Mouse (Mus musculus) left cerebral cortex, adult 2 months (tissue): ENCODE results near the gene Egfl6. TPM values are rescaled to one million over a fixed set of nuclear protein-coding genes. Genes with fewer than 3 reads are reported as not detected.
A peak's percentile ranks its signal among the peaks of the same experiment; 100 is the strongest.

Experiments
- DNase-seq, 2 experiments: peaks; one replicate each; pipeline ENCODE4 v3.0.0; 2021 to 2022; ENCODE audit warnings: low spot score in 2 of 2, mixed read lengths in 1 of 2; ENCODE audit errors: extremely low spot score in 1 of 2
- H3K27ac ChIP-seq: fragments of 200-600 bp; 2 replicates; pipeline ENCODE4 v1.8.1; 2022
- H3K4me3 ChIP-seq: fragments of 200-600 bp; 2 replicates; pipeline ENCODE4 v1.8.1; 2022
- CTCF ChIP-seq: fragments of 200-600 bp; IDR thresholded peaks from 2 replicates; pipeline ENCODE4 v1.8.1; 2022; ENCODE audit warnings: antibody characterized with exemption, mild to moderate bottlenecking, moderate library complexity
- intact Hi-C: fragments of 180-260 bp; cut with DNase I; formaldehyde crosslinking; loops from one replicate; pipeline ENCODE4 v1.15.1; 2025
- long read RNA-seq, 2 experiments: library from polyadenylated mRNA; stranded (forward); transcript quantifications; one replicate each; pipeline ENCODE4 v2.0.0; 2021; ENCODE audit warnings: borderline mapping rate in 2 of 2
- total RNA-seq, 2 experiments: library from RNA; stranded (reverse); gene quantifications; 2 replicates each; pipeline ENCODE4 v1.2.3; 2021

The Egfl6 gene
- total RNA-seq: 1 to 10 TPM; 2.4 to 3.5 TPM
- long read RNA-seq, experiment 1, partial matches to known transcripts: 0 of 1 reads
- long read RNA-seq, experiment 1, other reads (novel, unspliced or antisense): 0 of 1 reads
- long read RNA-seq, experiment 2, transcript Egfl6-201 (12 exons, 2,704 nt): major isoform, 6 of 7 reads
- long read RNA-seq, experiment 2, partial matches to known transcripts: 1 of 7 reads
- long read RNA-seq, experiment 2, other reads (novel, unspliced or antisense): 0 of 7 reads

- peak within 1 kb of the TSS; percentile 37 for H3K4me3 ChIP-seq
- DNase-seq: peak; percentile 7 to 10
These were observed at the start of gene Egfl6 for GRCm38 (mm10) chrX:166584947-166585824. TSS of gene Egfl6 (minus strand) at chrX:166585720.

DNA sequence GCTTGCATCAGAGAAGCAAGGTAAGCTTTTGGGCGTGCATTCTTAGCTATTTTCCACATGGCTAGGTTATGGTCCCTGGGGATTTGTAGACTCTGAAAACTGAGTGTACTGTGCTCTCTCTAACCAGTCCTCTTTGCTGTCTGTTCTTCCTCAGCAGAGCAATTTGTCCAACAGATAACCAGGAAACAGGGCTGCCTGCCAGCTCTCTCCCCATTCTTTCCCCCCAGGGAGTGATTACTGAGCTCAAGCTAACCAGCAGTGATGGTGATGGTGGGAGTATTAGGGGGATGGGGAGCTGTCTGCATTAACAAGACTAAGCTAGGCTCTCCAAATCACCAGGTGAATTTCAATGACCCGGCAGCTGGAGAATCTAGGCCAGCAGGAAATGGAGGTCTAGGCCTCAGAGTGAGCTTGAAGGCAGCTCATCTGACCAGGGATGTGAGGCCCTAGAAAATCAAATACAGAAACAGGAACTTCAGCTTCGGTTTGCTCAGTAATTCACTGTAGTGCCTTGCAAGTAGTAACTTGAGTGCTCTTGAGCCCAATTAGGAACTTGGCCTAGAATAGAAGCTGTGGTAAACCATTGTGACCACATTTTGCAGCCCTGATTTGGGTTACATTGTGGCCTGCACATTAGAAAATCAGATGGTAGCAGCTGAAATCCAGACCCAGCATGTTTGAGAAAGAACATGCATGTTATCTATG, 41.5 kb upstream of the Egfl6 start:
- intact Hi-C loops: loop anchor here (10.0 kb wide), 1 partner anchor 112 kb away; the partner anchor contains the start of gene Tceanc
- H3K4me3 ChIP-seq: no peak overlapping the region
- no peak for TF ChIP-seq CTCF
- no peak overlapping the region for H3K27ac ChIP-seq
- no peak for DNase-seq

More at GRCm38 (mm10) chrX:166584947-166585824, at the start of gene Egfl6:
- H3K27ac ChIP-seq: no peak within 1 kb of the TSS
- intact Hi-C loops: no loop called here
- no peak for TF ChIP-seq CTCF

DNA sequence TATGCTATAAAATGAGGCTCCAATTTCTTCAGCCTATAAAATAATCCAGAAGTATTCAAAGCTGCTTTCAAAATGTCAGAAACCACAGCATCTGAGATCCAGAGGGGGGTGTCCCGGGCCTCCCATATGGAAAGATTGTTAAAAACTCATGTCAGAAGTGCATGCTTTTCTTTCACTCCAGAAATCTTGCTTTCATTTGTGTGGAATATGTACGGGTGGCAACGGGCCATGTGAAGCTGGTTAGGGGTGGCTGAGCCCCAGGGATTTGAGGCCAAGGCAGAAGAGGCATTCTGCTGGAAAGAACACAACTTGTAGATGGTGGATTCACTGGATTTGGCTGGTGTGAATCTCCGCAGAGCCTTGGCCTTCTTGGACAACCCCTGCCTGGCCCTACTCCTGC, 40.7 kb upstream of the Egfl6 start:
- TF ChIP-seq CTCF: no peak
- intact Hi-C loops: loop anchor here (10.0 kb wide), 1 partner anchor 111 kb away; the partner anchor contains the start of gene Tceanc

DNA sequence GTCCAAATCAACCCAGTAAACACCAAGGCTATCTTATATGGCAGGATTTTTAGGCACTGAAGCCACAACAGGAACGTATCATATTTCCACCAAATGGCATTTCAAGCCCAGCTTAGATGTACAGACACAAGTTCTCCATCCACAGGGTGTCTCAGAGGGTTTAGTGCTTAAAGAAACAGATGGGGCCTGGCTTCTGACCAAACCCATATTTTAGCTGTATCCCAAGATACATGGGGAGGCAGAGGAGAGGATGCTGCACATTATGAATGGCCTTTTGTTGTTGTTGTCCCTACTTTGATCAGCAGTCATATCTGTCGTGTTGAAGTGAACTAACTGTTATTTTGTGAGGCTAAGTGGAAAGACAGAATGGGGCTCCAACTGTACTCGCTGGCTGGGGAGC, 37.7 kb upstream of the Egfl6 start:
- no peak overlapping the region for H3K27ac ChIP-seq
- H3K4me3 ChIP-seq: no peak overlapping the region
- DNase-seq: no peak
- intact Hi-C loops: loop anchor here (10.0 kb wide), 1 partner anchor 108 kb away; the partner anchor contains the start of gene Tceanc
- TF ChIP-seq CTCF: no peak

More for the DNA sequence above, 40.7 kb upstream of the Egfl6 start:
- DNase-seq: no peak
- no peak overlapping the region for H3K4me3 ChIP-seq
- H3K27ac ChIP-seq: no peak overlapping the region

DNA sequence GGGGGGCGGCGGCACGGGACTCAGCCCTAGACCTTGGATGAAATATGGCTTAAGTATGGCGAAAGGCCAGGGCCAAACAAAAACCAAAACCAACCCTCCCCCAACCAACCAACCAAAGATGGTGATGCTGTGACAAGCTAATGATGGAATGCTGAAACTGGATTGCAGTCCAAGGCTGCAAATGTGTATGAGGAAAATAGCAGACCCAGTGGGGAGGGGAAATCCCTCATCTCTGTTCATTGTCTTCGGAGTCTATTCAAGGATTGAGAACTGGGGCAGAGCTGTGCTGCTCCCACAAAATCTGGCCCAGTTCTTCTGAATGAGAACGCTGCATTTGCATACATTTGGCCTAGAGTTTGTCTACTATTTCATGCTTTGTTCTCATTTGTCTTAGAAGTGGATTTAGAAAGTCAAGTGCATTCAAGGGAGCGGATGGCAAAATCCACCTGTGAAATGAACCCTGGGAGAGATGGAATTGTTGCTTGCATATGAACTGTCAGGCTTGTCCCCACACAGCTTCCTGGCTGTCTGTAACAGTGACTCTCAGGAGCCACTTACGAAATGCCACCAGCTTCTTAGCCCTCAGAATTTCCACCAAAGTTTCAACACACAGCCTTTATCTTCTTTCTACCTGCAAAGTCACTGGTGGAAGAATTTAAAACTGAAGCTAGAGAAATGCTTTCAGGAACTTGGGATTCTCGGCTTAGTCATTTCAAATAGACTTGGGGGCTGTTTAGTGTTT, 36.2 kb upstream of the Egfl6 start:
- DNase-seq: peak in 1 of 2 experiments; percentile 11
- no peak for TF ChIP-seq CTCF
- Histone ChIP-seq H3K4me3 (no peak overlapping the region), H3K27ac (peak overlapping the region; percentile 13; the same call in 1 of the 2 replicates)
- intact Hi-C loops: loop anchor here (10.0 kb wide), 1 partner anchor 107 kb away; the partner anchor contains the start of gene Tceanc

GRCm38 (mm10) chrX:166620900-166621299, 35.4 kb upstream of the Egfl6 start:
- peak overlapping the region; percentile 13; the same call in 1 of the 2 replicates for H3K27ac ChIP-seq
- no peak overlapping the region for H3K4me3 ChIP-seq
- no peak for TF ChIP-seq CTCF
- intact Hi-C loops: loop anchor here (10.0 kb wide), 1 partner anchor 106 kb away; the partner anchor contains the start of gene Tceanc
- no peak for DNase-seq

- intact Hi-C loops: no loop called here
- no peak overlapping the region for H3K27ac ChIP-seq
- TF ChIP-seq CTCF: no peak
- DNase-seq: no peak
- H3K4me3 ChIP-seq: no peak overlapping the region
These were observed 33.6 kb upstream of the Egfl6 start for GRCm38 (mm10) chrX:166619084-166619483.

DNA sequence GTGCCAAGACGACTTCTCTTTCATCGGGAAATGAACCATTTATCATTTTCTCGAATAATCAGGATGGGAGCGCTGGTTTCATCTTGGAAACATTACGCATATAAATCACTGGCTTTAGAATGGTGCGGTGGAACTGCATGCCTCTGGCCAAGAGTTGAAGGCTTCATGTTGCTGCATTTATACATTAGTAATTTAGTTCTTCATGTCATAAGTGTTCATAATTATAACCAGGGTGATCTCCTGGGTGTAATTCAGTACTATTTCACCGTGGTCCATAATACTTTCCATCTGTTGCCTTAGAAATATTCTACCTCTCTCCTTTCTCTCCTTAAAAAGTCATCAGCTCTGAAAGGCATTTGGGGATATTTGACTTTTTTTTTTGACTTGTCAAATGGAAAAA, 29.7 kb upstream of the Egfl6 start:
- intact Hi-C loops: no loop called here
- no peak for TF ChIP-seq CTCF
- no peak overlapping the region for H3K4me3 ChIP-seq
- no peak overlapping the region for H3K27ac ChIP-seq
- no peak for DNase-seq

DNA sequence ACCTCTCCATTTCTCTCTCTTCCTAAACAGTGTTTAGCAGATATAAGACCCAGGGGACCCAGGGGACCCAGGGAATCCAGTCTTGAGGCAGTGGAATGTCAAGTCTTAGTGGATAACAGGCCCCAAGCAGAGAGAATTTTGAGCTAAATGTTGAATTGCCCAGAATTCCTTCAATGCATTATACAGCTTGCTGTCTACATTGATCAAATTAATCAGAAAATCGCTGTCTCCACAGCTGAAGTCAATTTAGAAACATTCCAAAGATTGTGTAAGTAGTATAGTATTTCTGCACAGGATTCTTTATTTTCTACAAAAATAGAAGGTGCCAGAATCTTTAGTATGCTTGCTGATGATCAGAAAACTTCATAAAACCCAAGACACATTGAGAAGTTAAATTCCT, 9.4 kb downstream of the Egfl6 start:
- intact Hi-C loops: no loop called here
- H3K4me3 ChIP-seq: no peak overlapping the region
- no peak for TF ChIP-seq CTCF
- DNase-seq: no peak
- H3K27ac ChIP-seq: no peak overlapping the region

DNA sequence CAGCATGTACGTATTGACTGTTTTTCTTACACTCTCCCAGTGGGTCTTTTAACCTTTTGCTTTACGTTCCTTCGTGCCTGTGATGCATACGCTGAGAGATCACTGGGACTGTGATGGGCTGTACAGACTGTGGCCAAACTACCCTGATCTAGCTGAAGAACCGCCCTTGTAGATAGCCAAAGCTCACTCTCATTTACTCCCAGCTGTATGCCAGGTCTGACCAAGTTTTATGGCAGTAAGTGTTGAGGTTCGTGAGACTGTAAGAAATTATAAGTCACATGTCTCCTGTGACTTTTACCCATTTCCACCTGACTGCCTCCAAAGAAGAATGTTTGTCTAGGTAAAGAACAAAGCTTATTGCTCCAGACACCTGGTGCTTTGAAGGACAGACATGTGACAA, 19.5 kb downstream of the Egfl6 start:
- H3K4me3 ChIP-seq: no peak overlapping the region
- TF ChIP-seq CTCF: no peak
- intact Hi-C loops: no loop called here
- DNase-seq: no peak
- H3K27ac ChIP-seq: no peak overlapping the region

GRCm38 (mm10) chrX:166565401-166565800, 20.1 kb downstream of the Egfl6 start:
- TF ChIP-seq CTCF: no peak
- DNase-seq: no peak
- intact Hi-C loops: no loop called here
- H3K27ac ChIP-seq: no peak overlapping the region
- no peak overlapping the region for H3K4me3 ChIP-seq
